Mouse (Mus musculus) hindbrain, embryonic 15.5 days (tissue): Measurements from ENCODE around the gene Ptprk. TPM values are rescaled to one million over a fixed set of nuclear protein-coding genes. Genes with fewer than 3 reads are reported as not detected.

Experiments
- ATAC-seq: fragments of 200-750 bp; cut with Nextera tagmentation; 2 replicates; pipeline ENCODE4 v1.8.0; 2017; ENCODE audit warnings: low read depth, moderate number of reproducible peaks, moderate TSS enrichment; ENCODE audit not compliant: low FRiP score
- H3K27ac ChIP-seq: fragments of 300-500 bp; sonication (generic); replicated peaks from 2 replicates; pipeline ENCODE4 v1.5.1; 2015; ENCODE audit warnings: mild to moderate bottlenecking, inconsistent platforms
- H3K27me3 ChIP-seq: fragments of 300-500 bp; sonication (generic); 2 replicates; pipeline ENCODE4 v1.6.1; 2015; ENCODE audit warnings: control low read depth, inconsistent platforms
- H3K36me3 ChIP-seq: fragments of 300-500 bp; sonication (generic); 2 replicates; pipeline ENCODE4 v1.6.1; 2015; ENCODE audit warnings: control low read depth, inconsistent platforms
- H3K4me1 ChIP-seq: fragments of 300-500 bp; sonication (generic); replicated peaks from 2 replicates; pipeline ENCODE4 v1.6.1; 2015; ENCODE audit warnings: control low read depth, inconsistent platforms
- H3K4me2 ChIP-seq: fragments of 300-500 bp; sonication (generic); 2 replicates; pipeline ENCODE4 v1.6.1; 2015; ENCODE audit warnings: moderate library complexity, mild to moderate bottlenecking, inconsistent platforms
- H3K4me3 ChIP-seq: fragments of 300-500 bp; sonication (generic); 2 replicates; pipeline ENCODE4 v1.5.1; 2015; ENCODE audit warnings: mild to moderate bottlenecking, inconsistent platforms
- H3K9ac ChIP-seq: fragments of 300-500 bp; sonication (generic); 2 replicates; pipeline ENCODE4 v1.6.1; 2015; ENCODE audit warnings: inconsistent platforms
- H3K9me3 ChIP-seq: fragments of 300-500 bp; sonication (generic); 2 replicates; pipeline ENCODE4 v1.6.1; 2016; ENCODE audit warnings: control low read depth, inconsistent platforms
- WGBS: fragments of 180-500 bp; shearing (Covaris S2); methylation state at CpG from one replicate; pipeline ENCODE4 v1.1.7; 2015; 5-methylcytosine and 5-hydroxymethylcytosine counted together
- polyA plus RNA-seq: library from polyadenylated mRNA; unstranded; fragments of >200 nt; fragmentation: Nextera tagmentation; extraction: Ambion mirVana; gene quantifications from 2 replicates; pipeline ENCODE4 v1.2.1, GENCODE M21; 2015

Ptprk gene
- polyA plus RNA-seq, 1 experiment from 2014 or later = 33.6 TPM

DNA sequence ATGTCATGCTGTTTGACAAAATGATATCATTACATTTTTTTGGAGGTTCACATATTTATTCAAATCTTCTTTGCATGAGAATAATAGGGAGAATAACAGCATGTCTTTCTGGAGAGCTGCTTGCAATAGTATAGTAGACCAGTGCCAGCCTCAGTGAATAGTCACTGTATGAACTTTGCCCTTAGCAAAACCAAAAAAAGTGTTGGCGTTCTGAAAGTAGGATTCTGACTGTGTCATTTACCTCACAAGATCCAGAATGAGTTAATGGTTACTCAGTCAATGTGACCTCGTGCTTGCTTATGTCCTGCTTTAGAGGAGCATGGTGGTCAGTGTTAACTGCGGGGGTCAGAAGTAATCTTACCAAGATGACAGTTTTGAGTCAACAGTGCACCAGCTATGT lies 187.5 kb downstream of the Ptprk start:
- Histone ChIP-seq H3K4me1 (no peaks in the 10 kb centered on the region), H3K27ac (no peak overlapping the region), H3K9ac (no peak overlapping the region), H3K27me3 (no peaks in the 10 kb centered on the region), H3K4me2 (no peak overlapping the region), H3K36me3 (no peaks in the 10 kb centered on the region; the same call in 1 of the 2 replicates), H3K9me3 (no peaks in the 10 kb centered on the region), H3K4me3 (no peak overlapping the region)
- WGBS = 85% methylated on average over 3 of the region's 3 CpGs
- no peak for ATAC-seq

DNA sequence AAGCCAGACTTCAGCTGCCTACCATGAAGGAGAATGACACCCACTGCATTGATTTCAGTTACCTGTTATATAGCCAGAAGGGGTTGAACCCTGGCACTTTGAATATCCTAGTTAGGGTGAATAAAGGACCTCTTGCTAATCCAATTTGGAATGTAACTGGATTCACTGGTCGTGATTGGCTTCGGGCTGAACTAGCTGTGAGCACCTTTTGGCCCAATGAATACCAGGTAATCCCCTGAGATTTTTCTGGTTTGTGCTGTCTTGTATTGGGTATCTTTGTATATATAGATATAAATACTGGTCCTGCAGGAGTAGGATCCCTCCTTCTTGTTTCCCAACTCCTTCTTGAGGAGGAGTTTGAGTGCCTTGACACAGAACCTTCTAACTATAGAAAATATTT lies 188.9 kb downstream of the Ptprk start:
- Histone ChIP-seq H3K9me3 (no peaks in the 10 kb centered on the region), H3K36me3 (no peaks in the 10 kb centered on the region; the same call in 1 of the 2 replicates), H3K4me3 (no peak overlapping the region), H3K4me1 (no peaks in the 10 kb centered on the region), H3K27ac (no peak overlapping the region), H3K9ac (no peak overlapping the region), H3K27me3 (no peaks in the 10 kb centered on the region), H3K4me2 (no peak overlapping the region)
- no peak for ATAC-seq
- 92% methylated on average over 2 of the region's 2 CpGs for WGBS

DNA sequence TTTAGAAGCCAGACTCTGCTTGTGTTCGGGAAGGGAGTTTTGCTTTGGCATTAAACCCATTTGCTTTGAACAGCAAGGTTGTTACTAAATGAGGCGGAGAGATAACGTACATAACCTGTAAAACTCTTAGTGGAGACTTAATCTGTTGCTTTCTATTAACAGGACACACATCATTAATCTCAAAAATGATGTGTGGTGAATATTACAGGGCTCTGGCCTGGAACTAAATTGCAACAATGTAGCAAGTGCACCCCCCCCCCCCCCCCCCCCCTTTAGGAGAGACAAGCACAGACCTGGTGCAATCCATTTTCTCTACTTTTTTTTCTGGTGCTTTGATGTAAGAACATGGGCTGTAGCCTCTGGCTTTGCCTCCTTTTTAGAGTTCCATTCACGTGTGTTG lies 195.7 kb downstream of the Ptprk start:
- ATAC-seq = no peak
- Histone ChIP-seq H3K36me3 (no peaks in the 10 kb centered on the region), H3K4me2 (no peak overlapping the region), H3K27me3 (no peaks in the 10 kb centered on the region), H3K9ac (no peak overlapping the region), H3K9me3 (no peaks in the 10 kb centered on the region), H3K4me3 (no peak overlapping the region), H3K27ac (no peak overlapping the region), H3K4me1 (no peaks in the 10 kb centered on the region)
- 74% methylated on average over 4 of the region's 4 CpGs for WGBS

DNA sequence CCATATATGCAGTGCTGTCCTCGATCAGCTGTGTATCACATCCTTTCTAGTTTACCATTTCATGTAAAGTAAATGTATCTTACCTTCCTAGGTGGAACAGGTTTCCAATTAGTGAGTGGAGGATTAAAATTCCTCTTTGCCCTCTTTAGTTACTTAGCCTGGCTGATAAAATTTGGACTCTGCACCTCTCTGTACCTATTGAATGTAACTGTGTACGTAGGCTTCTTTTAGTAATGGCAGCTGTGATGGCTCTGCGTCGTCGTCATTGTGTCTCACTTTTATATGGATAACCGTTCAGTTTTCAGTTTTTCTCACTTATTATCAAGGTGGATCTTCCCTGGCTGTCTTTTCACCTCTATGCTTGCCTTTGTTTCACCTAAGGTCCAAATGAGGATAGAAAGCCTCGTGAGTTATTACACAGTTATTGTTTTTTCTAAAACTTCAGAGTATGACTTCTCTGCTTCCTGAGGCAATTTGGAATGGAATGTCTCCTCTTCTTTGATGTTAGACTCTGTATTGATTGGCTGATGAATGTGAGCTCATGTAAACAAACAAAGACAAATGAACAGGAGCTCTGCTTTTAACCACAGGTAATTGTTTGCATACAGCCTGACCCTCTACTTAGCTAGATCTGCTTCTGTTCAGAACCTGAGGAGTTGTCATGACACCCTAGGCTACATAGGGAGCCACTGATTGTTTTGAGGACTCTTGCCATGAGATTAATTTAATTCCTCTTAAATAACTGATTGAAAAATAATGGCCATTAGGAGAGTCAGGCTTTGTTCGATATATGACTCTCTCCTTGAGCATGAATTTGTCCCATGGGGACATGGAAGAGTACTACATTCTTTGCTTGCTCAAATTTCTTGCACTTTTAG lies 197.3 kb downstream of the Ptprk start:
- no peak for ATAC-seq
- no peak overlapping the region for H3K27ac ChIP-seq
- WGBS = 81% methylated on average over 8 of the region's 8 CpGs
- H3K36me3 ChIP-seq = no peaks in the 10 kb centered on the region
- no peaks in the 10 kb centered on the region for H3K9me3 ChIP-seq
- H3K4me2 ChIP-seq = no peak overlapping the region
- no peaks in the 10 kb centered on the region for H3K4me1 ChIP-seq
- H3K27me3 ChIP-seq = no peaks in the 10 kb centered on the region
- H3K4me3 ChIP-seq = no peak overlapping the region
- no peak overlapping the region for H3K9ac ChIP-seq

DNA sequence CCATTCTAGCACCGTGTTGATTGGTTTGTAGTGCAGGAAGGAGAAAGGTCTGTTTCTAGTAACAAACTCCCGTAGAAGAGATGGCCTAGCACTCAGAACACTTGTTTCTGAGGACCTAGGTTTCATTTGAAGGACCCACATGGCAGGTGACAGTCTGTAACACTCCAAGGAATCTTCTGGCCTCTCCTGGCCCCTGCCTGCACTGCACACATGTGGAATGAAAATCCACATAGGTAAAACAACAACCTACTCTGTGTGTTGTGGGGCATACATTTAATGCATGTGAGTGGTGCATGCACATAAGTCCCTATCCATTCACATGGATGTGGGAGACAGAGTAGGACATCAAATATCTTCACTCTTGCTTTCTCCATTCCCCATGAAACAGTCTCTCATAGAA lies 204.1 kb downstream of the Ptprk start:
- Histone ChIP-seq H3K36me3 (no peaks in the 10 kb centered on the region), H3K27ac (no peak overlapping the region), H3K27me3 (no peaks in the 10 kb centered on the region), H3K4me2 (no peak overlapping the region), H3K9ac (no peak overlapping the region), H3K4me3 (no peak overlapping the region), H3K9me3 (no peaks in the 10 kb centered on the region), H3K4me1 (no peaks in the 10 kb centered on the region)
- ATAC-seq = no peak
- WGBS = 95% methylated on average over 2 of the region's 2 CpGs

DNA sequence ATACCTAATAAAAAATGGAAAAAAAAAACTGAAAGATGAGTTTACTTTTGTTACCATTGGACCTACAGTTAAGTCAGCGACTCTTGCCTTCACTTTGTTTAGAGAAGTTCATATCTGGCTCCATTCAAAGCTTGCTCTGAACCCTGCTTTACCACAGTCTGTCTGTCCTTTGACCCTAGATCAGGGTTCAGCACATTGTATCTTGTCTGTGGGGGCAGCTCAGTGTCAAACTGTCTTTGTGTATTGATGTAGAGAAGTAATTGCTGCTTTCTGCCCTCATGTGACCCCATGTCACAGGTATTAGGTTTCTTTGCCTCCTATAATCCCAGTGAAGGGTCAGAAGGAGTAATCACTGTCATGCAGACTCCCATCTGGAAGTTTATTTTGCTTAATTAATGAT lies 222.9 kb downstream of the Ptprk start:
- Histone ChIP-seq H3K9me3 (no peaks in the 10 kb centered on the region), H3K9ac (no peak overlapping the region), H3K27ac (no peak overlapping the region), H3K27me3 (no peaks in the 10 kb centered on the region), H3K4me2 (no peak overlapping the region), H3K4me3 (no peak overlapping the region), H3K36me3 (no peaks in the 10 kb centered on the region), H3K4me1 (no peaks in the 10 kb centered on the region)
- WGBS = 47% methylated on average over 1 of the region's 1 CpGs
- ATAC-seq = no peak

DNA sequence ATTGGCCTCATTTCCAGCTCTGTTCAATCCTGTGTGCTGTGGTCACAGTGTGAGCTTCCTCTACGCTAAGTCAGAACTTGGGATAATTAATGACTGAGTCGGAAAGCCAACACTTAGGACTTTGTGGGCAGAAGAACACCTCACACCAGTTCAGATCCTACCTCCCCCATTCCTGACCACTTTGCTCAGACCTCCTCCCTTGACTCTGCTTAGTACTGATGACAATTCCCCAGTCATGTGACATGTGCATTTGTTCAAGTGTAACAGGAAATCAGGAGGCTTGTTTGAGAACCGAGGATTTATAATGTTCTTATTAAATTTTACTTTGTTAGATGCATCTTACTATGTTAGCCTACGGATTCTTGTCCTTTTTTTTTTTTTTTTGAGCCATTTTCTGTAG lies 224.6 kb downstream of the Ptprk start:
- no peaks in the 10 kb centered on the region for H3K9me3 ChIP-seq
- H3K36me3 ChIP-seq = no peaks in the 10 kb centered on the region
- no peak overlapping the region for H3K9ac ChIP-seq
- no peak for ATAC-seq
- H3K4me3 ChIP-seq = no peak overlapping the region
- H3K27ac ChIP-seq = no peak overlapping the region
- H3K27me3 ChIP-seq = no peaks in the 10 kb centered on the region
- no peak overlapping the region for H3K4me2 ChIP-seq
- 75% methylated on average over 4 of the region's 4 CpGs for WGBS
- no peaks in the 10 kb centered on the region for H3K4me1 ChIP-seq

DNA sequence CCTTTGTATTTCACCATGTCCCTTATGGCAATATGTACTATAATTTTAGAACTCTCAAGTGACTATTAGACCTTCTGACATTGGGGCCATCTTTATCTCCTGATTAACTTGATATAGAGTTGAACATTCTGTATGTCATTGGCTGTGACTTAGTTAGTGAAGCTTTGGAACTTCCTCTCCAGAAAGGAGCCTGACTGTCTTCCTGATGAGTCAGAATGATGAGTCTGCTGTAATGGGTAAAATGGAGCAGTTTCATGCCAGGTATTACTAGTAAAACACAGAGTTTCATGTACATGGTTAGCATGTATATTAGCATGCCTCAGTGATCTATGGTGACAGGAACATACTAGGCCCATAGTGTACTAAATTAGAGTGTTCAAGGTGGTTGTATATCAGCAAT lies 229.2 kb downstream of the Ptprk start:
- Histone ChIP-seq H3K4me3 (no peak overlapping the region), H3K36me3 (no peaks in the 10 kb centered on the region), H3K9ac (no peak overlapping the region), H3K27ac (no peak overlapping the region), H3K9me3 (no peaks in the 10 kb centered on the region), H3K4me2 (no peak overlapping the region), H3K27me3 (no peaks in the 10 kb centered on the region), H3K4me1 (no peaks in the 10 kb centered on the region)
- no peak for ATAC-seq

DNA sequence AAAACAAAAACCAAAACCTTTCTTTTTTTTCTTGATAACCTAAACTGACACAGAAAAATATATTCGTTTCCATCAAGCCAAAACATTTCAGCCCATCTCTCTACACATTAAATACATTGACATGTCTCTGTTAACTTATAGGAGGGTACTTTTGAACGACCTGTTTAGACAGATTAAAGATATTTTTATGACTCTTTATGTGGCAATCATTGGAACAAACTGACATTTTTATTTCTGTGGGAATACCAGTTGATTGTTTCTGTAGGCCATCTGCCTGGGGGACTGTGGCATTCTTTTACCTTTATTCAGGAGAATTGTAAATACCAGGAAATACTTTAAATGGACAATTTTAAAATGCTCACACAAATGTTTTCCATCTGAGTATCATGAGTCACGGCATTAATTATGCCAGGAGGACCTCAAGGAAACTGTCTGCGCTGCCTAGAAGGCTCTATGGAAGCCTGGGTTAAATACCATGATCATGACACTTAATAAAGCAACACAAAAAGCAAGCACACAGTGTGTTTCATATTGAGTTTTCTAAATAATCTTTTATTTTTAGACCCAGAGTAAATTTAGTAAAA lies 229.8 kb downstream of the Ptprk start:
- H3K4me3 ChIP-seq = no peak overlapping the region
- no peaks in the 10 kb centered on the region for H3K36me3 ChIP-seq
- H3K27ac ChIP-seq = no peak overlapping the region
- no peak overlapping the region for H3K9ac ChIP-seq
- no peak for ATAC-seq
- no peaks in the 10 kb centered on the region for H3K4me1 ChIP-seq
- 87% methylated on average over 4 of the region's 4 CpGs for WGBS
- H3K9me3 ChIP-seq = no peaks in the 10 kb centered on the region
- no peaks in the 10 kb centered on the region for H3K27me3 ChIP-seq
- no peak overlapping the region for H3K4me2 ChIP-seq

DNA sequence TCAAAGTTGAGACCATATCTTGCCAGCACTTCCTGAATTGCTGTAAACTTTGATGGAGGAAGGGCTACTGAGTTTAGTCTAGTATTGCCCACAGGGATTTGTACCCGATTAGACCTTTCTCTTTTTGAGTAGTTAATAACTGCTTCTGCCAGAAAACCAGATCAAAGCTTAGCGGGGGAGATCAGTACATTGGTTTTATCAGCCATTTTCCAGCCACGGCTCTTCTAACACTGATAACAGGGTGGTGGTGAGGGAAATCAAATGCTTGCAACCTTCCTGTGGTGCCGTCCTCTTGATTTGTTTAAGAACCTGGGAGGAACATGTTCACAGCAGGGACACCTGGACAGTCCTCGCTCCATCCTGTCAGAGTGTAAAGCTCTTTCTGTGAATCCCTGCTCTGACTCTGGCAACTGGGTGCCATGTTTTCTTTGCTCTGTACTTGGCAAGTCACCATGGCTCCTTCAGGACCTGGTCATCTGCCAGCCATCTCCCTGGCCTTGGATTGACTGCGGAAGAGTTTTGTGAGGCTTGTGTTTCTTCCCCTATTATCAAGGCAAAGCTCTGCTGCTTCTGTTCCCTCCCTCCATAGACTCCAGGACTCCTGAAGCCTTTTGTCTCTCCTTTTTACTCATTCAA lies 231.9 kb downstream of the Ptprk start:
- no peak for ATAC-seq
- H3K27me3 ChIP-seq = no peaks in the 10 kb centered on the region
- 45% methylated on average over 6 of the region's 6 CpGs for WGBS
- H3K27ac ChIP-seq = no peak overlapping the region
- no peak overlapping the region for H3K9ac ChIP-seq
- H3K9me3 ChIP-seq = no peaks in the 10 kb centered on the region
- H3K4me2 ChIP-seq = no peak overlapping the region
- no peaks in the 10 kb centered on the region for H3K36me3 ChIP-seq
- no peak overlapping the region for H3K4me3 ChIP-seq
- no peaks in the 10 kb centered on the region for H3K4me1 ChIP-seq

DNA sequence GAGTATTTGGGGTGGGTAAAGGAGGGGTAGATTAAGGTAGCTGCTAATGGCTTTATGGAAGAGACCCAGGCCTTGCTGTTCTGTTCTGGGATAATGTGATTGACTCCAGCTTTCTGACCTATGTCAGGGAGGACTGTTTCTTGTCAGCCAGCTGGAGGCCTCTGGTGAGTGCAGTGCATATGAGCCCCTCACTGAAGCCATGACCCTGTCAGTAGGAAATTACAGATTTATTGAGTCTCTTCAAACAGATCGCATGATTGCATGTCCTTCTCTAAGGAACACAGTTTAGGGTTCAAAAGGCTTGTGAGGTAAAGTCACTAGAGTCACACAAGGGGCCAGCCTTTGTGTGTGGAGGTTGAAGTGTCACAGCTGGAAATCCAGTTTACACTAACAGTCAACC lies 236.7 kb downstream of the Ptprk start:
- Histone ChIP-seq H3K27ac (no peak overlapping the region), H3K4me1 (no peaks in the 10 kb centered on the region), H3K27me3 (no peaks in the 10 kb centered on the region), H3K4me2 (no peak overlapping the region), H3K9ac (no peak overlapping the region), H3K4me3 (no peak overlapping the region), H3K36me3 (no peaks in the 10 kb centered on the region), H3K9me3 (no peaks in the 10 kb centered on the region)
- no peak for ATAC-seq
- WGBS = 65% methylated on average over 1 of the region's 1 CpGs

DNA sequence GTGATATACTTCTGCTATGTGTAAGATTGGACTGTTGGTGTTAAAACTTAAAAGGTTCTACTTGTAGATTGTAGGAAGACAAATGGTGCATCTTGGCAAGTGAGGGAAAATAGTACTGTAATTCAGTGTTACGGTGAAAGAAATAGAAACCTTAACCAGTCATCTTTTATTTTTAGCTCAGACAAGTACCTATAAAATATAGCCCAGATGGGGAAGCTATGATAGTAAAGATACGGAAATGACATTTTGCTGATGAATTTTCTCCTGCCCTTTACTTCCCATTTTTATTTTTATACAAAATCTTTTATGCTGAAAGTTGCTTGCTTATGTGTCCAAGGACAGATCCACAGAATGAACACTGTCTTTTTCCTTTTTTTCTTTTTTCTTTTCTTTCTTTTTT lies 248.4 kb downstream of the Ptprk start:
- H3K9me3 ChIP-seq = no peaks in the 10 kb centered on the region
- H3K9ac ChIP-seq = no peak overlapping the region
- no peak overlapping the region for H3K4me3 ChIP-seq
- H3K4me2 ChIP-seq = no peak overlapping the region
- ATAC-seq = no peak
- no peak overlapping the region for H3K27ac ChIP-seq
- H3K27me3 ChIP-seq = no peaks in the 10 kb centered on the region
- H3K36me3 ChIP-seq = no peaks in the 10 kb centered on the region
- 95% methylated on average over 2 of the region's 2 CpGs for WGBS
- H3K4me1 ChIP-seq = no peaks in the 10 kb centered on the region
